Mouse (Mus musculus) CD4-positive, CD25-positive, alpha-beta regulatory T cell, adult 4 months (primary cell): ENCODE results near the gene Gm3409. TPM values are rescaled to one million over a fixed set of nuclear protein-coding genes. Genes with fewer than 3 reads are reported as not detected.
"Not testable (repeated sequence)": the region's sequence is repeated elsewhere in the genome, so short reads cannot be mapped to it uniquely, and the experiment has no call there.

Experiments
- ATAC-seq: one replicate; pipeline ENCODE4 v1.8.0; 2017
- polyA plus RNA-seq, 2 experiments: library from polyadenylated mRNA; unstranded; fragments of 100-300 nt; shearing (Covaris generic); gene quantifications; one replicate each; pipeline ENCODE4 v1.2.1; 2017

The Gm3409 gene
- polyA plus RNA-seq: not detected

GRCm38 (mm10) chr5:146537347-146537746, at the start of gene Gm3409:
Gene Gm3409, plus strand, starts transcription at chr5:146537647.
- ATAC-seq: not testable (repeated sequence)

GRCm38 (mm10) chr5:146488959-146489358, 48.5 kb upstream of the Gm3409 start:
- ATAC-seq: not testable (repeated sequence)

GRCm38 (mm10) chr5:146491063-146491462, 46.4 kb upstream of the Gm3409 start, which contains the start of gene Gm6370:
Gene Gm6370, plus strand, starts transcription at chr5:146491363.
- not testable (repeated sequence) for ATAC-seq

GRCm38 (mm10) chr5:146502099-146502498, 35.3 kb upstream of the Gm3409 start, which contains the start of gene 4930449I24Rik:
Gene 4930449I24Rik, plus strand, starts transcription at chr5:146502399.
- ATAC-seq: not testable (repeated sequence)

- ATAC-seq: not testable (repeated sequence)
Measured at GRCm38 (mm10) chr5:146513823-146514222, 23.6 kb upstream of the Gm3409 start, which contains the start of gene Gm3402. Gene Gm3402, plus strand, starts transcription at chr5:146514123.

GRCm38 (mm10) chr5:146525501-146525900, 11.9 kb upstream of the Gm3409 start, which contains the start of gene Gm3404:
Gene Gm3404, plus strand, starts transcription at chr5:146525801.
- ATAC-seq: not testable (repeated sequence)

DNA sequence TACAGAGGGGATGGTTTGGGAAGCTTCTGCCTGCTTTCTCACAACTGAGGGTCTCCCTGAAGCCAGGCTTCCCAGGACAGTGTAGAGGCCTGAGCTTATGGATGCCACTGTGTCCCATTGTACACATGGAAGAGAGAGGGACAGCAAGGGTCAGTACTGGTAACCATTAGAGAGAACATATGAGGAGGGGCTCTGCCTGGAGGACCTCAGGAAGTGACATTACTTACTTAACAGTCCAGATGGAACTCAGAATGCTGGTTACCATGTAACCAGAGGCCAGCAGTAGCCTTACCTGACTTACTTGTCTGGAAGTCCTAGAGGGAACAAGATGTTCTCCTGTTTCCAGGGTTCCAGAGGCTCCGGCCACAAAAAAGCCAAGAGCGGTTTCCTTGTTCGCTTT, 18.4 kb downstream of the Gm3409 start, which contains the start of gene Gm3415:
TSS of gene Gm3415 (plus strand) at position 301 of the 400 bp plus-strand sequence.
- not testable (repeated sequence) for ATAC-seq

GRCm38 (mm10) chr5:146564259-146564658, 26.8 kb downstream of the Gm3409 start:
- ATAC-seq: no peak

DNA sequence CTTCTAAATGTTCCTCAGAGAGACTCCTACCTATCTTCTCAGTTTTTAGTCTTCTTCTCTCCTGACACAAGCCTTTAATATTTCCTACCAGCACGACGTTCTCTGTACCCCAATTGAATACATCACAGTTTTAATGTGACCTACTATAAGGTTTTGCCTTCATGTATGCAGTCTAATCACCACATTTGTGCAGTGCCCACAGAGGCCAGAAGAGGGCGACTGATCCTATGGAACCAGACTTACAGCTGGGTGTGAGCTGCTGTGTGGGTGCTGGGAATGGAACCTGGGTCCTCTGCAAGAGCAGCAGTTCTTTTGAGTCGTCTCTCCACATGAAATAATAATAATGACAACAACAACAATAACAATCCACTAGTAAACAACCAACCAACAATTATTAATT, 29.6 kb downstream of the Gm3409 start:
- ATAC-seq: no peak

GRCm38 (mm10) chr5:146570179-146570578, 32.7 kb downstream of the Gm3409 start:
- ATAC-seq: not testable (repeated sequence)

DNA sequence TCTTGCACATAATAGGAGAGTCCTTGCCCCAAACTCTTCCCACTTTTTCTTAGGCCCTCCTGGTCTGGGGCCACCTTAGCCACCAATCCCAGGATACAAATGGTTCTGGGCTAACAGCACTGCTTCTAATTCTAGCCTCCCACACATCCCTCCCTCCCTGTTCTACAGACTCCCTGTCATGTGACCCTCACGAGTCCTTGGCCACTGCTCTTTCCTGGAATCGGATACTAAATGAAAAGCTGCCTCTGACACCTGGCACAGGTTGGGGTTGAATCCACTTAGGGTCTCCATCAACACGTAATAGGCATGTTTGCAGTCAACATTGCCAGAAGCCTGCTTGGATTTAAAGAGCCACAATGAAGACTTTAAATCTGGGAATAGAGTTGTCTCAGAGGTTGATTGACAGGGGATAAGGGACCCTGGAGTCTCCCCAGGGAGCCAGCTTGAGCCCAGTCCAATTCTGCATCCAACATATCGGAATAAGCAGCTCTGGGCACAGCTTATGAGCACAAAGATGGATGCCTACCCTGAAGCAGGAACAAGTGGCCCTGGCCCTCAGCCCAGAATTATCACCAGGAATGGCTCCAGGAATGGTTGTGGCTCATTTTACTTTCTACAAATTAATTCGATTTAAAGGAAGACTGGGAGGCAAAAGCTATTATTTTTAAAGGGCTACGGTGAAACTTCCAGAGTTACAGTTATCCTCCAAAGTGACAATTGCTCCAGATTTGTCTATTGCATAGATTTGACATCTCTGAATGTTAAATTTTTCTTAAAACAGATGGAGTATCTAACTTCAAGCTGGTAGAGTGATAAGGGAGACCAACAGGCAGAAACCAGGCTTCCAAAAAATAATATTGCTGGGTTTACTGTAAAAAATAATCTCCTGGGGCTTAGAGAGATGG, 34.6 kb downstream of the Gm3409 start:
- ATAC-seq: not testable (repeated sequence)

DNA sequence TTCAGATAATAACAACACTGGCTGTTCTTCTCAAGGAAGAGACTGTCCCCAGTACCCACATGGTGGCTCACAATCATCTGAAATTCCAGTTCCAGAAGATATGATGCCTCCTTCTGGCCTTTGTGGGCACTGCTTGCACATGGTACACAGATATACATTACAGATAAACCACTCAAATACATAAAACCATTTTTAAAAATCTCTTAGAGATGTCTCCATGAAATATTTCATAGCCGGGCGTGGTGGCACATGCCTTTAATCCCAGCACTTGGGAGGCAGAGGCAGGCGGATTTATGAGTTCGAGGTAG, 35.2 kb downstream of the Gm3409 start:
- ATAC-seq: not testable (repeated sequence)

- ATAC-seq: no peak
Measured at GRCm38 (mm10) chr5:146576668-146577067, 39.2 kb downstream of the Gm3409 start.

DNA sequence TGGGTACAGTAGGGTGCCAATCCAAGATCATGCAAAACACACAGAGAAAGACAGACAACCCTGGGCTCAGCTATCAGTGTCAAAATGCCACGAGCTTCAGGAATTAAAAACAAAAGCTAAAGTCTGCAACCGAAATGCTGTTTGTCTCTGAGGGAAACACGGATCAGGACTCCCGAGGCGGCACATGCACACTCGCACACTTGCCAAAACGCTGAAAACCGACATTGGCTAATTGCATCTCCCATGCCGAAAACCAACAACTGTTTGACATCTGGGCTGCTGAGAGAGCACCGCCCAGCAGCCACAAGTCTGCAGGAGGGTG, 46.7 kb downstream of the Gm3409 start:
- ATAC-seq: no peak

GRCm38 (mm10) chr5:146584478-146585306, 47.2 kb downstream of the Gm3409 start, which contains the start of gene Gpr12:
Gene Gpr12, minus strand, starts transcription at chr5:146585239.
- ATAC-seq: no peak

GRCm38 (mm10) chr5:146585307-146585651, 47.8 kb downstream of the Gm3409 start:
- ATAC-seq: no peak

GRCm38 (mm10) chr5:146586357-146587070, 49.1 kb downstream of the Gm3409 start:
- no peak for ATAC-seq

Other genes starting within 250 kb of the Gm3409 start
- gene Wasf3, start 152.7 kb upstream of the Gm3409 start, polyA plus RNA-seq: not detected
- gene Gm6408, start 55.7 kb upstream of the Gm3409 start, polyA plus RNA-seq: not detected
- gene Gm6370, start 46.3 kb upstream of the Gm3409 start, polyA plus RNA-seq: not detected
- not detected for gene 4930449I24Rik, start 35.2 kb upstream of the Gm3409 start, polyA plus RNA-seq
- gene Gm3402, start 23.5 kb upstream of the Gm3409 start, polyA plus RNA-seq: not detected
- gene Gm3404, start 11.8 kb upstream of the Gm3409 start, polyA plus RNA-seq: not detected
- not detected for gene Gm3415, start 18.5 kb downstream of the Gm3409 start, polyA plus RNA-seq
- not detected for gene Gpr12, start 47.6 kb downstream of the Gm3409 start, polyA plus RNA-seq